Comparison of ENCODE assay signal across 7 mouse cellular contexts in the genomic region with DNA sequence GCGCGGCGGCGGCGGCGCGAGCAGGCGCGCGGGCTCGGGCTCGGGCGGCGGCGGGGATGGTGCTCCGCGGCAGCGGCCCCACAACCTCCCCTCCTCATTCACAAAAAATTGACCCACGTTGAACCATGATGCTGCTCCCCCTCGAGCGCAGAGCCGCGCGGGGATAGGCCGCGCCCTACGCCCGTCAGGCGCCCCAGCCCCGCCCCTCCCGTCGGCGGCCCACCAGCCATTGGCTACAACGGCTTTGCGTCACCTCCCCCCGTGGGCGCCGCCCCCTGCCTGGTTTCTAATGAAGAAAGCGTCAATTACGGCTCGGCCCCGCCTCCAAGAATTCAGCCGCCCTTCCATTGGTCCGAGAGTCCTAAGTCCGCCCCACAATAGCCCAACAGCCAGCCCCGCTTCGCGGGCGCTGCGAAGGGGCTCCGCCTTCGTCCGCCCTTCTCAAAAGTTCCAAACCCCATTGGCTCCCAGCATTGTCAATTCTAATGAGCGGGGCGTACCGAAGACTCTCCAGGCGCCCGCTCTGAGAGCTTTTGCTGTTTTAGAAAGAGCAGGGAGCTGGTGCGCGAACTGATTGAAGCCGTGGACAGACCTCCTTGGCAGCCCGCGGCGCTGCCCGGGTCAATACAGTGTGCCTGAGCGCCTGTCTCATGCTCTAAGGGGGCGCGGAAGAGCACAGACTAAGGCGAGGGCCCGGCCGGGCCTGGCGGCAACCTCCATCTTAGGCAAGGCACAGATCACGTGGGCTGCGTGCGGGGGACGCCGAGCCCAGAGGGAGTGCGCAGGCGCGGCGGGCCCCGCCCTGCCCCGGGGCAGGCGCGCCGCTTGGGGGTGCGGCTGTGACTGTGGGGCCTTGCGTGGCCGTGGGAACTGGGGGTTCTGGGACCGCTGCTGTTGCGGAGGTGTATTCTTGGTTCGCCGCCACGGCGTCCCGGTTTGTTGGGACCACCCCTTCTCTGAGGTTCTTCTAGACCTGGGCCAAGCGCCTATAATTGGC. TPM values are rescaled to one million over a fixed set of nuclear protein-coding genes. Genes with fewer than 3 reads are reported as not detected.
DNase-seq lines count a peak whose midpoint lies in the region; ATAC-seq and TF ChIP-seq lines count a peak whose summit lies in the region.

No protein-coding gene starts in this region.

- H3K36me3 ChIP-seq in embryonic facial prominence, embryonic 10.5 days (replicated peaks) = no peaks in the 10 kb centered on the region
- H3K36me3 ChIP-seq in intestine, postnatal 0 days (ENCODE audit: control insufficient read depth, insufficient read depth) = no peaks in the 10 kb centered on the region
- no peaks in the 10 kb centered on the region for H3K36me3 ChIP-seq in midbrain, embryonic 12.5 days
- no peaks in the 10 kb centered on the region for H3K36me3 ChIP-seq in small intestine, adult 2 months (ENCODE audit: control insufficient read depth, insufficient read depth, low read length)

- H3K4me3 ChIP-seq in embryonic facial prominence, embryonic 10.5 days = peak overlapping the region; percentile 86
- H3K4me3 ChIP-seq in intestine, postnatal 0 days (ENCODE audit: low read depth, low read length) = peak overlapping the region; percentile 82
- peak overlapping the region; percentile 87 for H3K4me3 ChIP-seq in midbrain, embryonic 12.5 days
- H3K4me3 ChIP-seq in small intestine, adult 2 months (ENCODE audit: low read depth, low read length) = peak overlapping the region; percentile 91

- peak; percentile 100 for DNase-seq in adrenal gland, postnatal 10 days
- peak; percentile 100 for DNase-seq in embryonic facial prominence, embryonic 10.5 days (ENCODE audit: low spot score)
- DNase-seq in gonadal fat pad, adult 2 months (ENCODE audit: low read depth) = peak; percentile 95
- DNase-seq in left cerebral cortex, postnatal 4 days = peak; percentile 100

- peak; percentile 99 for ATAC-seq in intestine, postnatal 0 days
- peak; percentile 97 for ATAC-seq in midbrain, embryonic 12.5 days (ENCODE audit: low FRiP score, low read depth)

- intact Hi-C loops in left cerebral cortex, postnatal 4 days (cut with DNase I) = loop anchor here (10.0 kb wide), 1 partner anchor 184 kb away; no protein-coding TSS in a partner anchor

- H3K9me3 ChIP-seq in embryonic facial prominence, embryonic 10.5 days = no peaks in the 10 kb centered on the region
- no peaks in the 10 kb centered on the region for H3K9me3 ChIP-seq in intestine, postnatal 0 days (ENCODE audit: control insufficient read depth)
- H3K9me3 ChIP-seq in midbrain, embryonic 12.5 days = no peaks in the 10 kb centered on the region

- peaks cover 35% of the 10 kb centered on the region for H3K4me1 ChIP-seq in embryonic facial prominence, embryonic 10.5 days
- peaks cover 6% of the 10 kb centered on the region; the same call in 1 of the 2 replicates for H3K4me1 ChIP-seq in intestine, postnatal 0 days (replicated peaks; ENCODE audit: control insufficient read depth, insufficient read depth, low read length)
- H3K4me1 ChIP-seq in midbrain, embryonic 12.5 days = peaks cover 31% of the 10 kb centered on the region
- H3K4me1 ChIP-seq in small intestine, adult 2 months (ENCODE audit: control insufficient read depth, insufficient read depth, insufficient read length, low read length) = peaks cover 14% of the 10 kb centered on the region; the same call in 1 of the 2 replicates

- TF ChIP-seq POLR2A in small intestine, adult 2 months (IDR thresholded peaks at IDR 0.05; ENCODE audit: low read depth, low read length) = peak; percentile 81

- peak overlapping the region; percentile 95 for H3K4me2 ChIP-seq in intestine, postnatal 0 days (replicated peaks; ENCODE audit: low read depth)
- peak overlapping the region; percentile 75 for H3K4me2 ChIP-seq in midbrain, embryonic 12.5 days (replicated peaks)

- peak overlapping the region; percentile 97 for H3K27ac ChIP-seq in embryonic facial prominence, embryonic 10.5 days (replicated peaks)
- H3K27ac ChIP-seq in intestine, postnatal 0 days (ENCODE audit: low read depth, low read length) = peak overlapping the region; percentile 96
- H3K27ac ChIP-seq in midbrain, embryonic 12.5 days (replicated peaks) = peak overlapping the region; percentile 97
- H3K27ac ChIP-seq in small intestine, adult 2 months (ENCODE audit: insufficient read depth, low read depth, low read length) = peak overlapping the region; percentile 85

- peak; percentile 33 for TF ChIP-seq CTCF in intestine, postnatal 0 days (IDR thresholded peaks at IDR 0.05; ENCODE audit: low read depth)
- no peak for TF ChIP-seq CTCF in small intestine, adult 2 months (IDR thresholded peaks at IDR 0.05; ENCODE audit: extremely low read depth, insufficient read length, insufficient replicate concordance, low read depth, low read length)

- H3K9ac ChIP-seq in intestine, postnatal 0 days (ENCODE audit: low read depth, low read length) = peak overlapping the region; percentile 87
- H3K9ac ChIP-seq in midbrain, embryonic 12.5 days (replicated peaks) = peak overlapping the region; percentile 96

- H3K27me3 ChIP-seq in embryonic facial prominence, embryonic 10.5 days (replicated peaks; ENCODE audit: low read depth, poor library complexity, severe bottlenecking) = no peaks in the 10 kb centered on the region
- H3K27me3 ChIP-seq in intestine, postnatal 0 days (replicated peaks; ENCODE audit: control insufficient read depth, insufficient read depth, low read length) = no peaks in the 10 kb centered on the region
- no peaks in the 10 kb centered on the region for H3K27me3 ChIP-seq in midbrain, embryonic 12.5 days
- H3K27me3 ChIP-seq in small intestine, adult 2 months (ENCODE audit: control insufficient read depth, insufficient read depth, low read length) = no peaks in the 10 kb centered on the region

- WGBS in embryonic facial prominence, embryonic 10.5 days = 1% methylated on average over 97 of the region's 97 CpGs
- under 1% methylated on average over 94 of the region's 97 CpGs for WGBS in intestine, postnatal 0 days
- under 1% methylated on average over 97 of the region's 97 CpGs for WGBS in midbrain, embryonic 12.5 days
- 4% methylated on average over 94 of the region's 97 CpGs for WGBS in small intestine, adult 2 months

RNA-seq across cellular contexts. Expression of a gene that starts 15.1 kb away (rescaled TPM):
- total RNA-seq in adrenal gland, postnatal 10 days (2021) = 10 to 100 TPM; 55.3 to 74.5 TPM
- 20.8 and 21.6 TPM in 2 replicates for polyA plus RNA-seq in embryonic facial prominence, embryonic 10.5 days (2016; fragmentation: Nextera tagmentation; extraction: Ambion mirVana)
- polyA plus RNA-seq in gonadal fat pad, adult 2 months (2012; rRNA removed) = 15.7 and 18.2 TPM in 2 replicates
- 6.7 and 7.1 TPM in 2 replicates for polyA plus RNA-seq in intestine, postnatal 0 days (2015; fragmentation: Nextera tagmentation; extraction: Ambion mirVana)
- total RNA-seq in left cerebral cortex, postnatal 4 days (2021) = 10 to 100 TPM; 78.6 to 81.6 TPM
- 25.2 and 26.9 TPM in 2 replicates for polyA plus RNA-seq in midbrain, embryonic 12.5 days (2016; fragmentation: Nextera tagmentation; extraction: Ambion mirVana)
- polyA plus RNA-seq in small intestine, adult 2 months (2012; rRNA removed) = 8.4 and 21.0 TPM in 2 replicates

Comparison
In these comparisons a context has a peak if more than half of its experiments do, and no peak if none do; other contexts are left out.
1. Peak in every context shown above with its lines: DNase-seq, ATAC-seq, H3K4me3 ChIP-seq and H3K27ac ChIP-seq.